Mouse (Mus musculus) T-cell, adult 2 months (primary cell): ENCODE data around the gene Trim38.
"Not testable (repeated sequence)": the region's sequence is repeated elsewhere in the genome, so short reads cannot be mapped to it uniquely, and the experiment has no call there.

Experiments
- DNase-seq: peaks from one replicate; pipeline ENCODE4 v3.0.0; 2022; ENCODE audit warnings: low spot score

Gene Trim38

GRCm38 (mm10) chr13:23769613-23770012, at the start of gene Trim38:
Trim38 (plus strand) TSS chr13:23769913.
- not testable (repeated sequence) for DNase-seq

- no peak for DNase-seq
Measured at GRCm38 (mm10) chr13:23724239-23724638, 45.5 kb upstream of the Trim38 start.

- DNase-seq = no peak
Measured at GRCm38 (mm10) chr13:23725213-23725612, 44.5 kb upstream of the Trim38 start.

GRCm38 (mm10) chr13:23728472-23729191, 41.1 kb upstream of the Trim38 start:
- DNase-seq = no peak

GRCm38 (mm10) chr13:23729192-23729525, 40.6 kb upstream of the Trim38 start:
- DNase-seq = no peak

- no peak for DNase-seq
Measured at GRCm38 (mm10) chr13:23729706-23730105, 40.0 kb upstream of the Trim38 start.

- DNase-seq = no peak
Measured at GRCm38 (mm10) chr13:23730479-23730878, 39.2 kb upstream of the Trim38 start.

- DNase-seq = peak; percentile 40
Measured at GRCm38 (mm10) chr13:23732156-23732804, 37.4 kb upstream of the Trim38 start.

GRCm38 (mm10) chr13:23737091-23737490, 32.6 kb upstream of the Trim38 start:
- no peak for DNase-seq

GRCm38 (mm10) chr13:23738041-23738440, 31.7 kb upstream of the Trim38 start:
- no peak for DNase-seq

GRCm38 (mm10) chr13:23738677-23739068, 31.0 kb upstream of the Trim38 start, which contains the start of gene Hist1h1c:
Hist1h1c (plus strand) TSS chr13:23738808.
- peak; percentile 92 for DNase-seq

GRCm38 (mm10) chr13:23739069-23739921, 30.4 kb upstream of the Trim38 start:
- peak; percentile 93 for DNase-seq

- no peak for DNase-seq
Measured at GRCm38 (mm10) chr13:23739922-23740252, 29.8 kb upstream of the Trim38 start.

GRCm38 (mm10) chr13:23740256-23740840, 29.4 kb upstream of the Trim38 start:
- DNase-seq = no peak

- no peak for DNase-seq
Measured at GRCm38 (mm10) chr13:23740910-23741309, 28.8 kb upstream of the Trim38 start.

GRCm38 (mm10) chr13:23742007-23742406, 27.7 kb upstream of the Trim38 start:
- DNase-seq = no peak

GRCm38 (mm10) chr13:23743215-23743614, 26.5 kb upstream of the Trim38 start:
- no peak for DNase-seq

- DNase-seq = no peak
Measured at GRCm38 (mm10) chr13:23743963-23744362, 25.8 kb upstream of the Trim38 start.

GRCm38 (mm10) chr13:23744421-23745380, 25.0 kb upstream of the Trim38 start:
- no peak for DNase-seq

- DNase-seq = peak; percentile 75
Measured at GRCm38 (mm10) chr13:23745381-23746161, 24.1 kb upstream of the Trim38 start, which contains the start of gene Hist1h3c. Hist1h3c (minus strand) TSS chr13:23745602.
